Mouse (Mus musculus) liver, embryonic 15.5 days (tissue): ENCODE measurements around the gene Ermard. TPM values are rescaled to one million over a fixed set of nuclear protein-coding genes. Genes with fewer than 3 reads are reported as not detected.

Source experiments
- ATAC-seq: fragments of 200-750 bp; cut with Nextera tagmentation; 2 replicates; pipeline ENCODE4 v1.8.0; 2017; ENCODE audit warnings: moderate number of reproducible peaks, mild to moderate bottlenecking, moderate library complexity; ENCODE audit not compliant: insufficient read depth
- H3K27ac ChIP-seq: fragments of 300-500 bp; sonication (generic); replicated peaks from 2 replicates; pipeline ENCODE4 v1.5.1; 2015; ENCODE audit warnings: mild to moderate bottlenecking, inconsistent platforms
- H3K27me3 ChIP-seq: fragments of 300-500 bp; sonication (generic); 2 replicates; pipeline ENCODE4 v1.6.1; 2015; ENCODE audit warnings: mild to moderate bottlenecking, inconsistent platforms
- H3K36me3 ChIP-seq: fragments of 300-500 bp; sonication (generic); replicated peaks from 2 replicates; pipeline ENCODE4 v1.6.1; 2015; ENCODE audit warnings: moderate library complexity, mild to moderate bottlenecking, inconsistent platforms
- H3K4me1 ChIP-seq: fragments of 300-500 bp; sonication (generic); replicated peaks from 2 replicates; pipeline ENCODE4 v1.6.1; 2015; ENCODE audit warnings: inconsistent platforms
- H3K4me2 ChIP-seq: fragments of 300-500 bp; sonication (generic); 2 replicates; pipeline ENCODE4 v1.6.1; 2015; ENCODE audit warnings: moderate library complexity, mild to moderate bottlenecking, inconsistent platforms
- H3K4me3 ChIP-seq: fragments of 300-500 bp; sonication (generic); replicated peaks from 2 replicates; pipeline ENCODE4 v1.5.1; 2015; ENCODE audit warnings: mild to moderate bottlenecking, inconsistent platforms
- H3K9ac ChIP-seq: fragments of 300-500 bp; sonication (generic); 2 replicates; pipeline ENCODE4 v1.6.1; 2015; ENCODE audit warnings: moderate library complexity, mild to moderate bottlenecking, inconsistent platforms
- H3K9me3 ChIP-seq: fragments of 300-500 bp; sonication (generic); replicated peaks from 2 replicates; pipeline ENCODE4 v1.6.1; 2016; ENCODE audit warnings: inconsistent platforms
- WGBS: fragments of 180-500 bp; shearing (Covaris S2); methylation state at CpG from one replicate; pipeline ENCODE4 v1.1.7; 2015; ENCODE audit warnings: mixed read lengths; ENCODE audit not compliant: insufficient replicate concordance; 5-methylcytosine and 5-hydroxymethylcytosine counted together
- polyA plus RNA-seq: library from polyadenylated mRNA; unstranded; fragments of >200 nt; fragmentation: Nextera tagmentation; extraction: Ambion mirVana; gene quantifications from 2 replicates; pipeline ENCODE4 v1.2.1, GENCODE M21; 2015

The Ermard gene
- polyA plus RNA-seq, 1 experiment from 2014 or later, result 23.9 TPM

- peaks cover 19% of the 10 kb centered on the region for H3K4me1 ChIP-seq
- no peak for ATAC-seq
- H3K36me3 ChIP-seq, result peaks cover 22% of the 10 kb centered on the region
- H3K9me3 ChIP-seq, result no peaks in the 10 kb centered on the region
- no peak overlapping the region for H3K27ac ChIP-seq
- no peak overlapping the region for H3K9ac ChIP-seq
- WGBS, result 55% methylated on average over 6 of the region's 6 CpGs
- peak overlapping the region; percentile 25; the same call in 1 of the 2 replicates for H3K4me2 ChIP-seq
- no peak overlapping the region for H3K4me3 ChIP-seq
- no peaks in the 10 kb centered on the region for H3K27me3 ChIP-seq
These were observed 25.1 kb downstream of the Ermard start for GRCm38 (mm10) chr17:15066066-15066465.

DNA sequence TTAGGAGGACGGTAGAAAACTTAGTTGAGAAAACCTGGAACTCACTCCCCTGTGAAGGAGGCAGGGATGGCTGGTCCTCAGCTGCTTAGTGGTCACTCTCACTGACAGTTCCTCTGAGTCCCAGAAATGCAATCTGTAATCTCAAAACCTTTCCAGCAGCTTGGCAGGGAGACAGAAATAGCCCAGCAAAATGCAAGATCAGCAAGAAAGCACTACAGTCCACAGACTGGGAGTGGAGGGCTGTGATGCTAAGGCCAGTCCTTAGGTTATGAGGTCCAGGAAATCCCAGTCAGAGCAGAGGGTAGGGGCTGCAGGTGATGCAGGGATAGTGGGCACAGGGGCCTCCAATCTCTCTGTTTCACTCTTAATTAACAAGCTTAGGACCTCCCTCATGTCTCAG is 25.9 kb downstream of the Ermard start:
- no peak overlapping the region for H3K4me2 ChIP-seq
- no peak overlapping the region for H3K27ac ChIP-seq
- H3K4me3 ChIP-seq, result no peak overlapping the region
- H3K36me3 ChIP-seq, result peaks cover 16% of the 10 kb centered on the region; the same call in 1 of the 2 replicates
- H3K4me1 ChIP-seq, result peaks cover 19% of the 10 kb centered on the region
- H3K9ac ChIP-seq, result no peak overlapping the region
- no peaks in the 10 kb centered on the region for H3K9me3 ChIP-seq
- H3K27me3 ChIP-seq, result no peaks in the 10 kb centered on the region
- 67% methylated on average over 1 of the region's 1 CpGs for WGBS
- ATAC-seq, result no peak

DNA sequence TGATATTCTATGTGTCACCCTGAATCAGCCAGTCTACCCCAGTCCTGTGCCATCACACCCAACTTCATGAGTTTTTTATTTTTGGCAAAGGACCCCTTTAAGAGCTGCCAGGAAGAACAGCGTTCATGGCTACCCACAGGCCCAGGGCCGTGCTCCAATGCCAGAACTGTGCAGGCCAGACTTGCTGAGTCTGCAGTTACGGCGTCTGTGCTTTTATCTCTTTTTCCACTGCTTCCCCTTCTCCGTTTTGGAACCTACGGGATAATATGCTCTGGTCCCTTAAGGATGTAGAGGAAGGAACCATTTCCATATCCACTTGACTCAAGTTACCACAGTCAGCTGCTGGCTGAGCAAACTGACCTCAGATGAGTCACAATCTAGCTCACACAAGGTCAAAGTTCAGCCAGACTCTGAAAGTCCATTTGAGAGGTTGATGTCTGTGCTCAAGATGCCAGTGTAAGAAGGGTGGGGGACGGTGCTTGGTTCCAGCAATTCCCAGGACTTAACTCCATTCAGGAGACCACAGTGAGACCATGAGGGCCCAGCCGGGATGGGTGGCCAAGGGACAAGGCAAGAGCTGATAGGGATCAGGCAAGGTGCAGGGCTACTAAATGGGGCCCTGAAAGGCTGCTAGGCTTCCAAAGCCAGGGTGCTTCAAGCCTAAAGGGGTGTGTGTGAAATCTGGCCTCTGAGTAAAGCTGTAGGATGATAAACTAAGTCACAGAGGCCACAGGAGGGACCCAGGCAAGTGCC is 27.2 kb downstream of the Ermard start:
- no peaks in the 10 kb centered on the region for H3K27me3 ChIP-seq
- H3K4me1 ChIP-seq, result peaks cover 19% of the 10 kb centered on the region
- no peak overlapping the region for H3K9ac ChIP-seq
- no peak overlapping the region for H3K4me3 ChIP-seq
- no peak overlapping the region for H3K4me2 ChIP-seq
- 36% methylated on average over 8 of the region's 8 CpGs for WGBS
- H3K9me3 ChIP-seq, result no peaks in the 10 kb centered on the region
- 0 out of 2 replicates have a peak, but pooled peaks cover 12% of the 10 kb centered on the region for H3K36me3 ChIP-seq
- H3K27ac ChIP-seq, result 0 out of 2 replicates have a peak overlapping the region, but pooled peaks have one; percentile 3
- ATAC-seq, result peak; percentile 43; the same call in 1 of the 2 replicates

GRCm38 (mm10) chr17:15069124-15069523 is 28.1 kb downstream of the Ermard start:
- H3K4me3 ChIP-seq, result no peak overlapping the region
- WGBS, result 22% methylated on average over 2 of the region's 2 CpGs
- H3K9ac ChIP-seq, result no peak overlapping the region
- H3K36me3 ChIP-seq, result 0 out of 2 replicates have a peak, but pooled peaks cover 6% of the 10 kb centered on the region
- H3K4me1 ChIP-seq, result peaks cover 19% of the 10 kb centered on the region
- ATAC-seq, result no peak
- H3K27ac ChIP-seq, result no peak overlapping the region
- H3K9me3 ChIP-seq, result no peaks in the 10 kb centered on the region
- H3K4me2 ChIP-seq, result no peak overlapping the region
- no peaks in the 10 kb centered on the region for H3K27me3 ChIP-seq

GRCm38 (mm10) chr17:15072211-15072610 is 31.2 kb downstream of the Ermard start:
- Histone ChIP-seq H3K9me3 (no peaks in the 10 kb centered on the region), H3K4me2 (no peak overlapping the region), H3K36me3 (no peaks in the 10 kb centered on the region), H3K4me1 (peaks cover 29% of the 10 kb centered on the region), H3K4me3 (no peak overlapping the region), H3K27me3 (no peaks in the 10 kb centered on the region), H3K9ac (no peak overlapping the region), H3K27ac (no peak overlapping the region)
- no peak for ATAC-seq
- WGBS, result 69% methylated on average over 2 of the region's 2 CpGs

DNA sequence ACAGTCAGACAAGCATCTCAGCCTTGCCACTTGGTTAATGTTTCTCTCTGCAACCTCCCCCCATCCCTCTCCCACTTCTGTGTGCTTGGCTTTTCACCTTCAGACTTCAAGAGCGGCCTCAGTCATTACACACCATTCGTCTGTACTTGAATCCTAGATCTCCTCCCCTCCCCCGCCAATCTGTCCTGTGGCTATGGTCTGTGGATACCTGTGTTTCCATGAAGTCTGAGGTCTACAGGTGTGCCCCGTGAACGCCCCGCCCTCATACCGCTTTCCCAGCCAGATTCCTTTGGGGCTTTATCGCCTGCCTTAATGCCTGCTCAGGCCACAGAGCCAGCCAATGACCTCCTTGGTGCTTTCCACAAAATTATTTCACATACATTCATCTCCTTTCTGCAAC is 34.0 kb downstream of the Ermard start:
- Histone ChIP-seq H3K27me3 (no peaks in the 10 kb centered on the region), H3K36me3 (no peaks in the 10 kb centered on the region), H3K4me2 (no peak overlapping the region), H3K9me3 (no peaks in the 10 kb centered on the region), H3K4me1 (peaks cover 26% of the 10 kb centered on the region), H3K9ac (no peak overlapping the region), H3K4me3 (no peak overlapping the region), H3K27ac (no peak overlapping the region)
- peak; percentile 40; the same call in 1 of the 2 replicates for ATAC-seq
- 64% methylated on average over 8 of the region's 8 CpGs for whole genome bisulfite sequencing

DNA sequence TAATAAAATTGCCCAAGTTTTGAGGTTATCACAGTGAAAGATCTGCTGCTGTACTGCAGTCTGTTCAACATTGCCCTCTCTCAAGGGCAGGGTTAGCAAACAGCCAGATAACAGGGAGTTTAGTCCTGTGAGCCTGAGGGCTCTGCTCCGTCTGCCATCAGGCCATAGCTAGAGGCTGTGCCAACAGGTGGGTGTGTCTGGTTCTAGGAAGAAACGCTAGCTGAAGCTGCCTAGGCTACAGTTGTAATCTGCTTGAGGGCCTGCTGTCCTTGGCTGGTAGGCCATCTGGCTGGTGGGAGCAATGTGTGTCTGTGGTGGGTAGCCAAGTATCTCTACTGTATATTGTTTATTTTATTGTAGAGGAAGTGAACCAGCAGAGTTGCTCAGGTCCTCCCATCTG is 36.5 kb downstream of the Ermard start:
- Histone ChIP-seq H3K36me3 (no peaks in the 10 kb centered on the region), H3K4me1 (peaks cover 26% of the 10 kb centered on the region), H3K27me3 (no peaks in the 10 kb centered on the region), H3K9ac (no peak overlapping the region), H3K4me2 (no peak overlapping the region), H3K9me3 (no peaks in the 10 kb centered on the region), H3K4me3 (no peak overlapping the region), H3K27ac (no peak overlapping the region)
- WGBS, result 13% methylated on average over 2 of the region's 2 CpGs
- peak; percentile 36; the same call in 1 of the 2 replicates for ATAC-seq

- 27% methylated on average over 13 of the region's 13 CpGs for WGBS
- peak overlapping the region; percentile 74 for H3K27ac ChIP-seq
- no peak overlapping the region for H3K9ac ChIP-seq
- no peaks in the 10 kb centered on the region for H3K36me3 ChIP-seq
- ATAC-seq, result peak; percentile 88
- peaks cover 43% of the 10 kb centered on the region for H3K4me1 ChIP-seq
- no peaks in the 10 kb centered on the region for H3K9me3 ChIP-seq
- peak overlapping the region; percentile 64 for H3K4me2 ChIP-seq
- 0 out of 2 replicates have a peak overlapping the region, but pooled peaks have one; percentile 19 for H3K4me3 ChIP-seq
- peaks cover 6% of the 10 kb centered on the region; the same call in 1 of the 2 replicates for H3K27me3 ChIP-seq
These were observed 43.3 kb downstream of the Ermard start for GRCm38 (mm10) chr17:15084226-15084848.

DNA sequence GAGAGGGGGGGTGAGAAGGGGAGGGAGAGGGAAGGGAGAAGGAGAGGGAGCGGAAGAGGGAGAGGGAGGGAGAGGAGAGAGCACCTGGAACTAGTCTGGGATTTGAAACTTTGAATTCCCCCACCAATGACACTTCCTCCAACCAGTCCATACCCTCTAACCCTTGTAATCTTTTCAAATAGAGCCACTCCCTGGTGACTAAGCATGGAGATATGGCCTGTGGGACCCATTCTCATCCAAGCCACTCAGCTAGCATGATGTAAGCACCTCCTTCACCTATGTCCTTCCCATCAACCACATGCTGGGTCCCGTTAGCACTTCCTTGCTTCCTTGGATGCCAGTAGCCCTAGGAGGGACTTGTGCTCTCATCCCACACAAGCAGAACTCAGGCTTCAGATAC is 44.0 kb downstream of the Ermard start:
- no peaks in the 10 kb centered on the region for H3K36me3 ChIP-seq
- H3K9me3 ChIP-seq, result no peaks in the 10 kb centered on the region
- no peak overlapping the region for H3K4me3 ChIP-seq
- peaks cover 6% of the 10 kb centered on the region; the same call in 1 of the 2 replicates for H3K27me3 ChIP-seq
- no peak overlapping the region for H3K9ac ChIP-seq
- H3K27ac ChIP-seq, result peak overlapping the region; percentile 74; the same call in 1 of the 2 replicates
- peak overlapping the region; percentile 64 for H3K4me2 ChIP-seq
- peak; percentile 41 for ATAC-seq
- 59% methylated on average over 2 of the region's 2 CpGs for WGBS
- H3K4me1 ChIP-seq, result peaks cover 43% of the 10 kb centered on the region

- H3K9ac ChIP-seq, result no peak overlapping the region
- no peak for ATAC-seq
- H3K9me3 ChIP-seq, result no peaks in the 10 kb centered on the region
- WGBS, result 48% methylated on average over 2 of the region's 2 CpGs
- H3K4me1 ChIP-seq, result peaks cover 40% of the 10 kb centered on the region
- peaks cover 6% of the 10 kb centered on the region; the same call in 1 of the 2 replicates for H3K27me3 ChIP-seq
- H3K36me3 ChIP-seq, result no peaks in the 10 kb centered on the region
- no peak overlapping the region for H3K4me2 ChIP-seq
- H3K27ac ChIP-seq, result no peak overlapping the region
- no peak overlapping the region for H3K4me3 ChIP-seq
These were observed 47.2 kb downstream of the Ermard start for GRCm38 (mm10) chr17:15088166-15088565.

DNA sequence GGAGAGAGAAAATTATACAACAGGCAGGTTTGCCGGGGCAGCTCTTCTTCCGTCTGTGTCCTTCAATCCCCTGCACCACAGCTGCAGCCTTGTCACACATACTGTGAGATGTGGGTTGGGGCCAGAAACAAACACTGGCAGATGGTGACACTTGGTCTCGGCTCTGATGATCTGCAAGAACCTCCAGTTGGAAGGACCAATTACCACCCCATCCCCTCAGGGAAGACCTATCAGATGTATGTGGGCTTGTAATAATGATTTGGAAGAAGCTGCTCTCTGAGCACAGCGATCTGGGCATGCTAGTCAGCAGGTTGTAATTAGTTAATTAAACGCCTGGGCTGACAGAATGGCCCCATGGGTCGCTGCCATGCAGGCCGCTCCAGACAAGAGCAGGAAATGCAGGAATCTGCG is 47.6 kb downstream of the Ermard start:
- H3K4me2 ChIP-seq, result no peak overlapping the region
- no peak for ATAC-seq
- WGBS, result 36% methylated on average over 8 of the region's 8 CpGs
- H3K27me3 ChIP-seq, result peaks cover 9% of the 10 kb centered on the region; the same call in 1 of the 2 replicates
- no peaks in the 10 kb centered on the region for H3K9me3 ChIP-seq
- H3K9ac ChIP-seq, result no peak overlapping the region
- peaks cover 36% of the 10 kb centered on the region for H3K4me1 ChIP-seq
- H3K36me3 ChIP-seq, result no peaks in the 10 kb centered on the region
- no peak overlapping the region for H3K4me3 ChIP-seq
- no peak overlapping the region for H3K27ac ChIP-seq
